Mouse (Mus musculus): ENCODE results near the gene 1110008P14Rik. TPM values are rescaled to one million over a fixed set of nuclear protein-coding genes. Genes with fewer than 3 reads are reported as not detected.
A peak's percentile ranks its signal among the peaks of the same experiment; 100 is the strongest.

1110008P14Rik gene
- polyA plus RNA-seq, 1 experiment from 2014 or later = 41.3 TPM

DNA sequence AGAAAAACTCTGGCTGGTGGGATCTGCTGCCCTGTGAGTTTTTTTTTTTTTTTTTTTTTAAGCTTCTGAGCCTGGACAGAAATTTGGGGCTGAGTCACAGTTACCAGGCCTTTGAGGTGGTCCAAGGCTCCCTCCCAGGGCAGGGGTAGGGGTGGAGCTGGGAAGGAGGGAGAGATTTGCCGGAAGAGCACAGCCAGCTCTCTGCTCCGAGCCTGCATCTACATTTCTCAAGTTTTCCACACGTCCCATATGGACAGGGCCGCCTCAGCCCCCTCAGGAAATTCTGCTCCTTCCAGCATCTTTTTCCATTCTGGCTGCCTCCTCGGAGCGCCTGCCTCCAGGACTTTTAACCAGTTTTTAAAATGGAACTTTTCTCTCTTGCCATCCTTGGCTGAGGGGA lies 52.2 kb downstream of the 1110008P14Rik start:
- ATAC-seq (replicated peaks; ENCODE audit: insufficient number of reproducible peaks, low FRiP score, low TSS enrichment, low read depth) = no peak
- H3K4me2 ChIP-seq (ENCODE audit: low read depth, low read length) = no peak overlapping the region

DNA sequence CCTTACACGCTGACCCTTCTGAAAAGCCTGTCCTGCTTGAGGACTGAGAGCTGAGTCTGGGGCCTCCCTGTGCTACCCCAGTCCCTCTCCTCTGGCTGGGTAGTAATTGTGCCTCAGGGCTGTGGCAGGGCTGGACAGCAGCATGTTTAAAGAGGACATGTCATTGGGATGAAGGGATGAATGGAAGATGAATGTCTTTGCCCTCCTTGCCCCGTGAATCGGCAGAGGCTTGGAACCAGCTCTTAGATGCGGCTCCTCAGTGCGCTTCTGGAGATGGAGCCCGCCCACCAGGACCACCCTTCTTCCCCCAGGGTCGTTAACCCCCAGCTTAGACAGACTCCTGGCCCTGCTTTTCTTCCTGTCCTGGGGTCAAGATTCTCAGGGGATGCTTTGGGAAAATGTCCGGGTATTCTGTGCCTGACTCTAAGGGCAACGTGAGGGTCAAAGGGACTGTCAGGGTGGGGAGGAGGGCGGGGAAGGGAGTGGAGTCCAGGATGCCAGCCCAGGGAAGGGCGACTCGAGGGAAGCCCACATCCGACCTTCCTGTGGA lies 52.8 kb downstream of the 1110008P14Rik start:
- H3K9ac ChIP-seq (replicated peaks; ENCODE audit: low read length) = no peak overlapping the region; the same call in none of the 2 replicates

More for the DNA sequence above, 52.2 kb downstream of the 1110008P14Rik start:
- H3K4me3 ChIP-seq (ENCODE audit: low read depth, low read length) = no peak overlapping the region
- peaks cover 8% of the 10 kb centered on the region for H3K4me1 ChIP-seq (ENCODE audit: control insufficient read depth, insufficient read depth, low read length)
- H3K9me3 ChIP-seq (replicated peaks; ENCODE audit: control insufficient read depth, low read length) = no peaks in the 10 kb centered on the region
- 33% methylated on average over 6 of the region's 6 CpGs for whole genome bisulfite sequencing
- peak overlapping the region; percentile 52; the same call in 1 of the 2 replicates for H3K27ac ChIP-seq (replicated peaks; ENCODE audit: low read depth, low read length)
- no peak overlapping the region; the same call in 1 of the 2 replicates for H3K9ac ChIP-seq (replicated peaks; ENCODE audit: low read length)
- DNase-seq (ENCODE audit: low spot score) = peak; percentile 44
- no peaks in the 10 kb centered on the region for H3K27me3 ChIP-seq (ENCODE audit: control insufficient read depth, insufficient read depth, low read length)
- H3K36me3 ChIP-seq (replicated peaks; ENCODE audit: control insufficient read depth, insufficient read depth, low read depth, low read length) = no peaks in the 10 kb centered on the region

DNA sequence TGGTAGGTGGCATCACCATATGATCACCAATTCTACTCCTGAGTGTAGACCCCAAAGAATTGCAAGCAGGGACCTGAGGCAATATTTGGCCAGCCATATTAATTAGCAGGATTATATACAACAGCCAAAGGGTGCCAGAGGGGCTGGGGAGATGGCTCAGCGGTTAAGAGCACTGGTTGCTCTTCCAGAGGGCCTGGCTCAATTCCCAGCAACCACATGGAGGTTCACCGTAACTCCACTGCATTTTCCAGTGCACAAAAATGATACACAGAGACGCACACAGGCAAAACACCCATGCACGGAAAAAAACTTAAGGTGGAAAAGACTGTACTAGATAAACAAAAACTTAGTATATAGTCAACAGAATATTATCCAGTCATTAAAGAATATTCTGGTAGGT lies 54.5 kb downstream of the 1110008P14Rik start:
- no peaks in the 10 kb centered on the region for H3K36me3 ChIP-seq (replicated peaks; ENCODE audit: control insufficient read depth, insufficient read depth, low read depth, low read length)
- H3K4me2 ChIP-seq (ENCODE audit: low read depth, low read length) = no peak overlapping the region
- H3K4me1 ChIP-seq (ENCODE audit: control insufficient read depth, insufficient read depth, low read length) = peaks cover 8% of the 10 kb centered on the region
- H3K9ac ChIP-seq (replicated peaks; ENCODE audit: low read length) = no peak overlapping the region
- H3K4me3 ChIP-seq (ENCODE audit: low read depth, low read length) = no peak overlapping the region
- no peak for DNase-seq (ENCODE audit: low spot score)
- no peak for ATAC-seq (replicated peaks; ENCODE audit: insufficient number of reproducible peaks, low FRiP score, low TSS enrichment, low read depth)
- H3K27ac ChIP-seq (replicated peaks; ENCODE audit: low read depth, low read length) = no peak overlapping the region
- 87% methylated on average over 4 of the region's 4 CpGs for WGBS
- H3K9me3 ChIP-seq (replicated peaks; ENCODE audit: control insufficient read depth, low read length) = no peaks in the 10 kb centered on the region
- H3K27me3 ChIP-seq (ENCODE audit: control insufficient read depth, insufficient read depth, low read length) = no peaks in the 10 kb centered on the region

More for the DNA sequence above, 52.8 kb downstream of the 1110008P14Rik start:
- DNase-seq (ENCODE audit: low spot score) (no peak), ATAC-seq (replicated peaks; ENCODE audit: insufficient number of reproducible peaks, low FRiP score, low TSS enrichment, low read depth) (no peak; the same call in 1 of the 2 replicates)
- Histone ChIP-seq H3K4me3 (ENCODE audit: low read depth, low read length) (no peak overlapping the region), H3K4me2 (ENCODE audit: low read depth, low read length) (no peak overlapping the region), H3K27me3 (ENCODE audit: control insufficient read depth, insufficient read depth, low read length) (no peaks in the 10 kb centered on the region), H3K27ac (replicated peaks; ENCODE audit: low read depth, low read length) (no peak overlapping the region), H3K9me3 (replicated peaks; ENCODE audit: control insufficient read depth, low read length) (no peaks in the 10 kb centered on the region), H3K36me3 (replicated peaks; ENCODE audit: control insufficient read depth, insufficient read depth, low read depth, low read length) (no peaks in the 10 kb centered on the region), H3K4me1 (ENCODE audit: control insufficient read depth, insufficient read depth, low read length) (peaks cover 8% of the 10 kb centered on the region)
- WGBS = 18% methylated on average over 13 of the region's 13 CpGs

Other genes starting within 250 kb of the 1110008P14Rik start
- 46.2 and 48.6 TPM in 2 replicates for gene Prrc2b, start 230.9 kb downstream of the 1110008P14Rik start, polyA plus RNA-seq (2014; fragmentation: Nextera tagmentation; extraction: Ambion mirVana)
- gene Pomt1, start 145.3 kb downstream of the 1110008P14Rik start, polyA plus RNA-seq (2014; fragmentation: Nextera tagmentation; extraction: Ambion mirVana) = 15.5 and 16.1 TPM in 2 replicates
- gene Uck1, start 121.8 kb downstream of the 1110008P14Rik start, polyA plus RNA-seq (2014; fragmentation: Nextera tagmentation; extraction: Ambion mirVana) = 57.2 and 64.2 TPM in 2 replicates
- 14.9 and 15.2 TPM in 2 replicates for gene Golga2, start 94.6 kb downstream of the 1110008P14Rik start, polyA plus RNA-seq (2014; fragmentation: Nextera tagmentation; extraction: Ambion mirVana)
- 392 and 406 TPM in 2 replicates for gene Swi5, start 93.9 kb downstream of the 1110008P14Rik start, polyA plus RNA-seq (2014; fragmentation: Nextera tagmentation; extraction: Ambion mirVana)
- gene Ciz1, start 29.6 kb downstream of the 1110008P14Rik start, polyA plus RNA-seq (2014; fragmentation: Nextera tagmentation; extraction: Ambion mirVana) = 41.1 and 46.0 TPM in 2 replicates
- gene Dnm1, start 28.6 kb downstream of the 1110008P14Rik start, polyA plus RNA-seq (2014; fragmentation: Nextera tagmentation; extraction: Ambion mirVana) = 31.0 and 35.3 TPM in 2 replicates
- gene Lcn2, start 6.3 kb upstream of the 1110008P14Rik start, polyA plus RNA-seq (2014; fragmentation: Nextera tagmentation; extraction: Ambion mirVana) = 0.95 and 1.2 TPM in 2 replicates
- gene Ptges2, start 14.0 kb upstream of the 1110008P14Rik start, polyA plus RNA-seq (2014; fragmentation: Nextera tagmentation; extraction: Ambion mirVana) = 31.7 and 33.0 TPM in 2 replicates
- 5.0 and 6.0 TPM in 2 replicates for gene Naif1, start 68.5 kb upstream of the 1110008P14Rik start, polyA plus RNA-seq (2014; fragmentation: Nextera tagmentation; extraction: Ambion mirVana)
- gene Slc25a25, start 69.5 kb upstream of the 1110008P14Rik start, polyA plus RNA-seq (2014; fragmentation: Nextera tagmentation; extraction: Ambion mirVana) = 20.6 and 21.7 TPM in 2 replicates
- 10.2 and 11.7 TPM in 2 replicates for gene Fam102a, start 153.4 kb upstream of the 1110008P14Rik start, polyA plus RNA-seq (2014; fragmentation: Nextera tagmentation; extraction: Ambion mirVana)
- gene Dpm2, start 188.9 kb upstream of the 1110008P14Rik start, polyA plus RNA-seq (2014; fragmentation: Nextera tagmentation; extraction: Ambion mirVana) = 97.1 and 100 TPM in 2 replicates
- gene Pip5kl1, start 192.9 kb upstream of the 1110008P14Rik start, polyA plus RNA-seq (2014; fragmentation: Nextera tagmentation; extraction: Ambion mirVana) = 2.3 and 3.3 TPM in 2 replicates
- 0.32 and 0.36 TPM in 2 replicates for gene 9430097D07Rik, start 193.7 kb upstream of the 1110008P14Rik start, polyA plus RNA-seq (2014; fragmentation: Nextera tagmentation; extraction: Ambion mirVana)
- gene St6galnac4, start 205.2 kb upstream of the 1110008P14Rik start, polyA plus RNA-seq (2014; fragmentation: Nextera tagmentation; extraction: Ambion mirVana) = 20.3 and 22.8 TPM in 2 replicates
- gene St6galnac6, start 217.8 kb upstream of the 1110008P14Rik start, polyA plus RNA-seq (2014; fragmentation: Nextera tagmentation; extraction: Ambion mirVana) = 6.3 and 6.8 TPM in 2 replicates
- gene Ak1, start 239.8 kb upstream of the 1110008P14Rik start, polyA plus RNA-seq (2014; fragmentation: Nextera tagmentation; extraction: Ambion mirVana) = 13.7 and 16.6 TPM in 2 replicates